Mouse (Mus musculus): ENCODE results near the gene Wdr31.

DNA sequence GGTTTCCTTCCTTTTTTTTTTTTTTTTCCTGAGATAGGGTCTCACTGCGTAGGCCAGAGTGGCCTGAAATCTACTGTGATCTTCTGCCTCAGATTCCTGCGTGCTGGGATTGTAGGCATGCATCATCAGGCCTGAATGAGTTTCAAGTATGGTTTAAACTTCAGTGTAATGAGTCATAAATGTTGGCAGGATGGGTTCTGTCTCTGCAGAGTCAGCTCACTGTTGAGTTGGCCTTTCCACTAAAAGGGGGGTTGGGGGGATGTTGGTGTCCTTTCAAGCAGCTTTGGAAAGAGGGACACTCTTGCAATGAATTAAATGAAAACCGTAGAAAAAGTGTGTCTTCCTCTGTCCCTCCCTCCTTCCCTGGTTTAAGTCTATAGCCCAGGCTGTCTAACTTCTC, 71.7 kb downstream of the Wdr31 start:
- TF ChIP-seq CTCF (IDR thresholded peaks at IDR 0.05; ENCODE audit: control insufficient read depth, insufficient read depth, insufficient replicate concordance, low read depth, low read length): no peak
- TF ChIP-seq POLR2A (IDR thresholded peaks at IDR 0.05; ENCODE audit: control insufficient read depth, low read depth, low read length): no peak

Measured in testis, adult 2 months (tissue).